Mouse (Mus musculus) heart, adult 2 months (tissue): Measurements from ENCODE around the gene Btg1-ps2. TPM values are rescaled to one million over a fixed set of nuclear protein-coding genes. Genes with fewer than 3 reads are reported as not detected.
"Not testable (repeated sequence)": the region's sequence is repeated elsewhere in the genome, so short reads cannot be mapped to it uniquely, and the experiment has no call there.

Source experiments
- DNase-seq, 2 experiments: peaks; one replicate each; pipeline ENCODE4 v3.0.0; 2021
- H3K27ac ChIP-seq: fragments of 200-600 bp; 2 replicates; pipeline ENCODE4 v1.8.1; 2022
- H3K27me3 ChIP-seq: fragments of 200-500 bp; 2 replicates; pipeline ENCODE4 v1.6.1; 2012; ENCODE audit warnings: mild to moderate bottlenecking, low read length, inconsistent platforms, mixed read lengths; ENCODE audit not compliant: control insufficient read depth, insufficient read depth
- H3K36me3 ChIP-seq: fragments of 200-500 bp; 2 replicates; pipeline ENCODE4 v1.6.1; 2012; ENCODE audit warnings: low read length, inconsistent platforms; ENCODE audit not compliant: control insufficient read depth, insufficient read depth
- H3K4me1 ChIP-seq: fragments of 200-500 bp; 2 replicates; pipeline ENCODE4 v1.6.1; 2011; ENCODE audit warnings: low read length; ENCODE audit not compliant: control insufficient read depth, insufficient read depth
- H3K4me3 ChIP-seq: fragments of 200-600 bp; 2 replicates; pipeline ENCODE4 v1.8.1; 2022
- H3K79me2 ChIP-seq: fragments of 200-500 bp; replicated peaks from 2 replicates; pipeline ENCODE4 v1.6.1; 2012; ENCODE audit warnings: mild to moderate bottlenecking, inconsistent platforms, low read length, moderate library complexity, mixed read lengths; ENCODE audit not compliant: control insufficient read depth, insufficient read depth
- H3K9ac ChIP-seq: fragments of 200-500 bp; 2 replicates; pipeline ENCODE4 v1.6.1; 2012; ENCODE audit warnings: low read depth, mild to moderate bottlenecking, control low read depth, inconsistent platforms, low read length, mixed read lengths
- CTCF ChIP-seq: fragments of 200-600 bp; IDR thresholded peaks from 2 replicates; pipeline ENCODE4 v1.8.1; 2022; ENCODE audit warnings: antibody characterized with exemption, mild to moderate bottlenecking, moderate library complexity
- EP300 ChIP-seq: fragments of 200-500 bp; IDR thresholded peaks from 2 replicates; pipeline ENCODE4 v1.6.1; 2011; ENCODE audit warnings: low read depth, low read length, control low read depth; ENCODE audit not compliant: insufficient read depth
- POLR2A ChIP-seq: fragments of 200-500 bp; IDR thresholded peaks from 2 replicates; pipeline ENCODE4 v1.6.1; 2011; ENCODE audit warnings: mild to moderate bottlenecking, low read depth, low read length, control low read depth; ENCODE audit not compliant: insufficient read depth
- WGBS: fragments of 180-500 bp; shearing (Covaris S2); methylation state at CpG from one replicate; pipeline ENCODE4 v1.1.7; 2018; 5-methylcytosine and 5-hydroxymethylcytosine counted together
- intact Hi-C: fragments of 180-260 bp; cut with DNase I; formaldehyde crosslinking; loops from one replicate; pipeline ENCODE4 v1.15.1; 2025
- long read RNA-seq: library from polyadenylated mRNA; stranded (forward); transcript quantifications from one replicate; pipeline ENCODE4 v2.0.0, GENCODE M21; 2021
- polyA plus RNA-seq: library from polyadenylated mRNA; depleted of rRNA; stranded (reverse); fragments of >200 nt; gene quantifications from 2 replicates; pipeline ENCODE4 v1.2.3, GENCODE M21; 2012; rRNA removed
- total RNA-seq, 2 experiments: library from RNA; stranded (reverse); gene quantifications; 2 replicates each; pipeline ENCODE4 v1.2.3; 2021

Btg1-ps2 gene
- not detected for total RNA-seq
- not detected in 2 replicates for polyA plus RNA-seq
- long read RNA-seq: 0 reads

- H3K36me3 ChIP-seq, H3K27ac ChIP-seq, DNase-seq, intact Hi-C loops, H3K27me3 ChIP-seq, H3K79me2 ChIP-seq, H3K9ac ChIP-seq, H3K4me3 ChIP-seq, H3K4me1 ChIP-seq: not testable (repeated sequence)
Measured at GRCm38 (mm10) chrX:38043014-38043413, at the start of gene Btg1-ps2. Btg1-ps2 (minus strand) TSS chrX:38043114.

- TF ChIP-seq CTCF (no peak), POLR2A (no peak), EP300 (no peak)
- no peak for DNase-seq
- H3K4me3 ChIP-seq: no peak within 1 kb of the TSS
- no peak within 1 kb of the TSS for H3K27ac ChIP-seq
- no peaks in the 10 kb centered on the region for H3K36me3 ChIP-seq
- H3K79me2 ChIP-seq: no peaks in the 10 kb centered on the region
- 78% methylated on average over 9 of the region's 9 CpGs for WGBS
- no peaks in the 10 kb centered on the region for H3K4me1 ChIP-seq
- intact Hi-C loops: loop anchor here (10.0 kb wide), 1 partner anchor 90 kb away; no protein-coding TSS in a partner anchor
- no peaks in the 10 kb centered on the region for H3K27me3 ChIP-seq
- no peak within 1 kb of the TSS for H3K9ac ChIP-seq
Measured at GRCm38 (mm10) chrX:38085041-38085440, 42.1 kb upstream of the Btg1-ps2 start, which contains the start of gene Rhox11. Rhox11 (minus strand) TSS chrX:38085141.

DNA sequence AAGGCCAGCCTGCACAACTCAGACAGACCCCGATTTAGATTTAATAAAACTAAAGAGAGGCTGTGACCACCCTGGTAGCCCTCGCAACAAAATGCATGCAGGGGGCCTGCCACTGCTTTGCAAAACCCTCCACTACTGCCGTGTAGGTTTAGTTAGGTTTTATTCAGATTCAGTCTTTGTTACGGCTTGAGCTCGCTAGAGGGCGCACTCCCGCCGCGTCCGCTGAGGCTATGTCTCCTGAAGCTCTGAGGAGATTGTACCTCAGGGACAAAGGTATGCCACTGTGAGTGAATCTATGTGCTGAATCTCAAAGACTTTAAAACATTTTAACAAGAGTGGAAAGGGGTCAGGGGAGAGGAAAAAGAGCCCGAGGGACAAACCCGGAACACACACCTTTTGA, 41.3 kb upstream of the Btg1-ps2 start:
- DNase-seq: peak; percentile 9 to 32
- Histone ChIP-seq H3K27me3 (no peaks in the 10 kb centered on the region), H3K79me2 (no peaks in the 10 kb centered on the region), H3K4me3 (no peak overlapping the region), H3K27ac (no peak overlapping the region), H3K9ac (no peak overlapping the region), H3K36me3 (no peaks in the 10 kb centered on the region), H3K4me1 (no peaks in the 10 kb centered on the region)
- no peak for TF ChIP-seq EP300
- no peak for TF ChIP-seq POLR2A
- peak; percentile 73 for TF ChIP-seq CTCF
- 17% methylated on average over 12 of the region's 12 CpGs for WGBS
- intact Hi-C loops: loop anchor here (10.0 kb wide), 1 partner anchor 91 kb away; no protein-coding TSS in a partner anchor

DNA sequence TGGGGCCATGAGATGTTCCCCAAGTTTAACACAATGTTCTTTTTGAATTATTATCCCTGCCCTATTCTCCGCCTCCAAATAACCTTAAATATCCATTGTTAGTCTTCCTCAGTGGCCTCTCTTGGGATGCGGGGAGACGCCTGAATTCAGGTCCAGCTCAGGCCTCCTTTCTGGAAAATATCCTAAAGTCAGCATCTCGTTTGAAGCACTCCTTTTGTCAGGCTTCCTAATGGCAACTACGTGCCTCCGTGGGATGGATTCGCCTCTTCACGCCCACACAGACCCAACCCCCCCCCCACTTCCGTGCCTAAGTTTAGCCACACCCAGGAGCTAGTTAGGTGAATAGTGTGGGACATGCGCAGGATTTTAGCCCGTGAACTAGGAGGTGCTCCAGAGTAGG, 23.3 kb upstream of the Btg1-ps2 start, which contains the start of gene Rhox10:
Rhox10 (plus strand) TSS at position 301 of the 400 bp plus-strand sequence.
- Histone ChIP-seq H3K79me2 (no peaks in the 10 kb centered on the region), H3K27me3 (no peaks in the 10 kb centered on the region), H3K36me3 (no peaks in the 10 kb centered on the region), H3K4me3 (no peak within 1 kb of the TSS), H3K27ac (no peak within 1 kb of the TSS), H3K9ac (no peak within 1 kb of the TSS), H3K4me1 (no peaks in the 10 kb centered on the region)
- DNase-seq: no peak
- intact Hi-C loops: no loop called here
- TF ChIP-seq EP300 (no peak), CTCF (no peak), POLR2A (no peak)
- WGBS: 83% methylated on average over 11 of the region's 11 CpGs

DNA sequence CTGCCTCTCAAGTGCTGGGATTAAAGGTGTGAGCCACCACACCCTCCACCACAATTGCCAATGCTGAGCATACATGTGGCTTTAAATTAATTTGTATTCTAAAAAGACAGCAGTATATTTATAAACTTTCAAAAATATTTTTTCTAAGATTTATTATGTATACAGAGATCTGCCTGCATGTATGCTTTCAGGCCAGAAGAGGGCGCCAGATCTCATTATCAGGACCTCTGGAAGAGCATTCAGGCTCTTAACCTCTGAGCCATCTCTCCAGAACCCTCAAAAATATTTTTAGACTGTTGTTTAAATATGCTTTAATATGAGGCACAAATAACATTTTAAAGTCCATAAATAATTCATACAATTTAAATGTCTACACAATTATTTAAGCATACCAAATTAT, 18.6 kb upstream of the Btg1-ps2 start:
- 0% methylated on average over 1 of the region's 1 CpGs for WGBS
- H3K4me3 ChIP-seq: no peak overlapping the region
- no peak for TF ChIP-seq POLR2A
- no peak for TF ChIP-seq EP300
- TF ChIP-seq CTCF: peak; percentile 82
- H3K27me3 ChIP-seq: no peaks in the 10 kb centered on the region
- DNase-seq: no peak
- H3K27ac ChIP-seq: no peak overlapping the region
- H3K4me1 ChIP-seq: no peaks in the 10 kb centered on the region
- no peaks in the 10 kb centered on the region for H3K36me3 ChIP-seq
- intact Hi-C loops: loop anchor here (5.0 kb wide), 1 partner anchor 116 kb away; no protein-coding TSS in a partner anchor
- no peaks in the 10 kb centered on the region for H3K79me2 ChIP-seq
- H3K9ac ChIP-seq: no peak overlapping the region

DNA sequence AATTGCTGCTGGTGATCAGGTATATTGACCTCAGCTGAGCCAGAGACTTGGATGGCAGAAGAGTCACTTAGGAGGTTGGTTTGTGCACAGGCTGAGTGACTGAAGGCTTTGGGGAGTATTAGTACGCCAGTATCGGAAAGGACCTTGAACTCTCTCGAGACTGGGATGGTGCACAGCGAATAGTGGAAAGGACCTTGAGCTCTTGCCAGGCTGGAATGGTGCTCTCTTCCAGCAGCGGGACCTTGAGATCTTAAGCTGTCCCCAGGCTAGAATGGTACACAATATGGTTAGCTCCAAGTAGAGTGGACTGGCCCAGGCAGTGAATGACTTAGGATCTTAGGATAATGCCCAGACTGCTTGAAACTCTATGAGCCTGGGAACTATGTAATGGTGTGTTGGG, 3.2 kb downstream of the Btg1-ps2 start:
- Histone ChIP-seq H3K79me2 (no peaks in the 10 kb centered on the region), H3K4me1 (no peaks in the 10 kb centered on the region), H3K9ac (no peak overlapping the region), H3K36me3 (no peaks in the 10 kb centered on the region), H3K4me3 (no peak overlapping the region), H3K27me3 (no peaks in the 10 kb centered on the region), H3K27ac (no peak overlapping the region)
- intact Hi-C loops: no loop called here
- TF ChIP-seq EP300 (no peak), POLR2A (no peak), CTCF (no peak)
- DNase-seq: no peak
- WGBS: 89% methylated on average over 5 of the region's 5 CpGs
